ENCODE assay signal across 11 mouse cellular contexts in the genomic region with DNA sequence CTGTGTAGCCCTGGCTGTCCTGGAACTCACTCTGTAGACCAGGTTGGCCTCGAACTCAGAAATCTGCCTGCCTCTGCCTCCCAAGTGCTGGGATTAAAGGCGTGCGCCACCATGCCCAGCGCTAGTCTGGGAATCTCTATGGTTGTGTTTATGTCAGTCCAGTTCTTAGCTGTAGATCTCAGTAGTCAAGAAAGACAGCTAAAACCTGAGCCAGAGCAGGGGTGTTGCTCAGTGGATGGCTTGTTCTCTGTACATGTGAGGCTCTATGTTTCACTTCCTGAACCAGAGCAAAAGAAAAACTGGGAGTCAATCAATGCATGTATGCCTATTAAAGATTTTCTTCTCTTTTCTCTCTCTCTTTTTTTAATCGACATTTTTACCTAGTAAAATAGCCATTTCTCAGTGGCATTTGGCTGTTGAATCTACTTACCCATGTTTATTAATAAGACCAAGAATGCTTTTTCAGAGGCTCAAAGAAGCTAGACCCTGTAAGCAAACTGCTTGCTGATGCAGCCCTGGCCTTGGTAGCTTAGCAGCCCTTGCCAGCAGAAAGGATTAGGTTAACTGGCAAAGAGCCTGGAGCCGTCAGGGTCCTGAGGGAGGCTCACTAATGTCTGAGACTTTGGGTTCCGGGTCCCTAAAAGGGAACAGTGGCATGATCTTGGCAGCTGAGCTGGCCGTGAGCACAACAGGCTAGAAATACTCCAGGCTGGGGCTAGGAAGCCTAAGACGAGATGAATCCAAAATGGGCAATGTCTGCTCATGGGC.
A peak's percentile ranks its signal among the peaks of the same experiment; 100 is the strongest.
DNase-seq lines count a peak whose midpoint lies in the region; ATAC-seq and TF ChIP-seq lines count a peak whose summit lies in the region.
"Had no signal": no experiment of that assay in that cellular context is flagged by ENCODE, and none has a peak within 500 bp of the region (broad histone marks: within the 10 kb centered on the region; RNA-seq: fewer than 3 reads in every experiment).

No protein-coding gene starts in this region.

- no peak overlapping the region for H3K4me3 ChIP-seq in gastrocnemius, adult 2 months
- H3K4me3 ChIP-seq: myocyte had no signal

- intact Hi-C loops in gastrocnemius, adult 2 months (cut with DNase I) = no loop called here

- no peak overlapping the region for H3K27ac ChIP-seq in gastrocnemius, adult 2 months

- no peak for ATAC-seq in frontal cortex, adult (ENCODE audit: low TSS enrichment)
- ATAC-seq: liver, postnatal 0 days had no signal

- DNase-seq in frontal cortex, postnatal 36 days (ENCODE audit: low spot score in 2 of 2) = peak; percentile 26 to 45
- DNase-seq in MN1 (ENCODE audit: low spot score) = peak; percentile 24
- DNase-seq in cerebellum, adult 9-10 months = peak; percentile 88
- peak; percentile 83 for DNase-seq in layer of hippocampus, adult 9-11 months
- no peak for DNase-seq in gastrocnemius, adult 2 months
- no peak for DNase-seq in embryo, embryonic 10 days (ENCODE audit: low spot score)
- DNase-seq in heart, adult 8-10 months (ENCODE audit: low spot score) = no peak
- DNase-seq: heart, postnatal 14 days; liver, postnatal 0 days had no signal

- no peak for TF ChIP-seq CTCF in gastrocnemius, adult 2 months (IDR thresholded peaks at IDR 0.05)

Comparison
In these comparisons a context has a peak if more than half of its experiments do, and no peak if none do; other contexts are left out.
1. DNase-seq: peak in frontal cortex, postnatal 36 days (2 of 2), MN1 (single experiment), cerebellum, adult 9-10 months (single experiment) and layer of hippocampus, adult 9-11 months (single experiment); none in gastrocnemius, adult 2 months (single experiment), embryo, embryonic 10 days (single experiment) and heart, adult 8-10 months (single experiment).